Mouse (Mus musculus) cortical plate, adult 2 months (tissue): ENCODE results near the gene Adipoq.

ENCODE experiments used
- CTCF ChIP-seq: fragments of 200-500 bp; IDR thresholded peaks from 2 replicates; pipeline ENCODE4 v1.5.1; 2011; ENCODE audit warnings: mild to moderate bottlenecking, control low read depth, low read length; ENCODE audit not compliant: insufficient read depth; ENCODE audit errors: extremely low read depth
- POLR2A ChIP-seq: fragments of 200-500 bp; IDR thresholded peaks from 2 replicates; pipeline ENCODE4 v1.6.1; 2011; ENCODE audit warnings: mild to moderate bottlenecking, low read length, control low read depth; ENCODE audit not compliant: insufficient read depth; ENCODE audit errors: extremely low read depth

DNA sequence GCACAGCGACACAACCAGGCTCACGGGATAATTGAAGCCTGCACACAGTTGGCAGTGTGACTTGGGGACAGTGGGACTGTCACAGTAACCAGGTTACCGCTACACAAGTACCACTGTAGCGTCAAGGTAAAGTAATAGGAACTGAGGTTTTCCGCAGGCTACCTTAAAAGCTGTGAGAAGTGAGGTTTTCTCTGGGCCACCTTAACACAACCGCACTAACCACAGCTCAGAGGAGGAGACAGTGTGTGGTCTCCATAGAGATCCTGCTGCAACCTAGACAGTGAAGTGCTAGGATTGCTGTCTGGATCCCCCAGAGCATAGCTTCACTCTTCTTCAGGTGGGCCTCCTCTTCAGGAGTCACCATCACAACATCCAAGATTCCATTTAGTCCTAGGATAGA, 50.5 kb downstream of the Adipoq start:
- TF ChIP-seq CTCF, result no peak
- TF ChIP-seq POLR2A, result no peak
